Mouse (Mus musculus) hindbrain, embryonic 10.5 days (tissue): ENCODE results near the gene Wipi2. TPM values are rescaled to one million over a fixed set of nuclear protein-coding genes. Genes with fewer than 3 reads are reported as not detected.

ENCODE experiments used
- DNase-seq: peaks from one replicate; pipeline ENCODE4 v3.0.0-alpha.2; 2017; ENCODE audit warnings: low spot score
- H3K27ac ChIP-seq: fragments of 300-500 bp; sonication (generic); 2 replicates; pipeline ENCODE4 v1.5.1; 2016; ENCODE audit warnings: mild to moderate bottlenecking, moderate library complexity
- H3K27me3 ChIP-seq: fragments of 300-500 bp; sonication (generic); 2 replicates; pipeline ENCODE4 v1.6.1; 2016; ENCODE audit warnings: mild to moderate bottlenecking; ENCODE audit not compliant: poor library complexity, insufficient read depth, severe bottlenecking
- H3K36me3 ChIP-seq: fragments of 300-500 bp; sonication (generic); 2 replicates; pipeline ENCODE4 v1.6.1; 2016; ENCODE audit warnings: mild to moderate bottlenecking, moderate library complexity
- H3K4me1 ChIP-seq: fragments of 300-500 bp; sonication (generic); replicated peaks from 2 replicates; pipeline ENCODE4 v1.6.1; 2016; ENCODE audit warnings: mild to moderate bottlenecking
- H3K4me3 ChIP-seq: fragments of 300-500 bp; sonication (generic); 2 replicates; pipeline ENCODE4 v1.5.1; 2016; ENCODE audit warnings: mild to moderate bottlenecking, moderate library complexity
- H3K9me3 ChIP-seq: fragments of 300-500 bp; sonication (generic); 2 replicates; pipeline ENCODE4 v1.6.1; 2016; ENCODE audit warnings: mild to moderate bottlenecking, moderate library complexity
- WGBS: fragments of 180-500 bp; shearing (Covaris S2); methylation state at CpG from one replicate; pipeline ENCODE4 v1.1.7; 2016; 5-methylcytosine and 5-hydroxymethylcytosine counted together
- polyA plus RNA-seq: library from polyadenylated mRNA; unstranded; fragments of >200 nt; fragmentation: Nextera tagmentation; extraction: Ambion mirVana; gene quantifications from 2 replicates; pipeline ENCODE4 v1.2.1, GENCODE M21; 2016

The Wipi2 gene
- polyA plus RNA-seq, 1 experiment from 2014 or later, result 55.6 TPM

GRCm38 (mm10) chr5:142679065-142679464 lies 51.6 kb downstream of the Wipi2 start:
- WGBS, result 93% methylated on average over 1 of the region's 1 CpGs

GRCm38 (mm10) chr5:142681911-142682310 lies 54.4 kb downstream of the Wipi2 start:
- Histone ChIP-seq H3K4me1 (peaks cover 6% of the 10 kb centered on the region; the same call in 1 of the 2 replicates), H3K4me3 (no peak overlapping the region), H3K27ac (no peak overlapping the region), H3K36me3 (no peaks in the 10 kb centered on the region), H3K27me3 (no peaks in the 10 kb centered on the region), H3K9me3 (0 out of 2 replicates have a peak, but pooled peaks cover 5% of the 10 kb centered on the region)
- 88% methylated on average over 3 of the region's 3 CpGs for WGBS
- no peak for DNase-seq

More at GRCm38 (mm10) chr5:142679065-142679464, 51.6 kb downstream of the Wipi2 start:
- 0 out of 2 replicates have a peak, but pooled peaks cover 5% of the 10 kb centered on the region for H3K9me3 ChIP-seq
- no peak for DNase-seq
- H3K4me1 ChIP-seq, result peaks cover 6% of the 10 kb centered on the region; the same call in 1 of the 2 replicates
- no peaks in the 10 kb centered on the region for H3K27me3 ChIP-seq
- no peak overlapping the region for H3K27ac ChIP-seq
- H3K4me3 ChIP-seq, result no peak overlapping the region
- no peaks in the 10 kb centered on the region for H3K36me3 ChIP-seq

- 87% methylated on average over 5 of the region's 5 CpGs for WGBS
Observed at GRCm38 (mm10) chr5:142682529-142682928, 55.0 kb downstream of the Wipi2 start.

GRCm38 (mm10) chr5:142688866-142689265 lies 61.4 kb downstream of the Wipi2 start:
- peaks cover 12% of the 10 kb centered on the region for H3K4me1 ChIP-seq
- H3K27ac ChIP-seq, result no peak overlapping the region
- H3K27me3 ChIP-seq, result peaks cover 3% of the 10 kb centered on the region; the same call in 1 of the 2 replicates
- H3K36me3 ChIP-seq, result no peaks in the 10 kb centered on the region
- DNase-seq, result no peak
- H3K9me3 ChIP-seq, result no peaks in the 10 kb centered on the region
- 58% methylated on average over 6 of the region's 6 CpGs for WGBS
- no peak overlapping the region for H3K4me3 ChIP-seq

More at GRCm38 (mm10) chr5:142682529-142682928, 55.0 kb downstream of the Wipi2 start:
- no peaks in the 10 kb centered on the region for H3K27me3 ChIP-seq
- H3K27ac ChIP-seq, result no peak overlapping the region
- DNase-seq, result no peak
- H3K4me3 ChIP-seq, result no peak overlapping the region
- H3K4me1 ChIP-seq, result peaks cover 6% of the 10 kb centered on the region; the same call in 1 of the 2 replicates
- no peaks in the 10 kb centered on the region for H3K36me3 ChIP-seq
- 0 out of 2 replicates have a peak, but pooled peaks cover 5% of the 10 kb centered on the region for H3K9me3 ChIP-seq

GRCm38 (mm10) chr5:142690343-142690742 lies 62.8 kb downstream of the Wipi2 start:
- WGBS, result 89% methylated on average over 3 of the region's 3 CpGs
- H3K27ac ChIP-seq, result no peak overlapping the region
- H3K27me3 ChIP-seq, result peaks cover 10% of the 10 kb centered on the region; the same call in 1 of the 2 replicates
- H3K36me3 ChIP-seq, result no peaks in the 10 kb centered on the region
- H3K9me3 ChIP-seq, result no peaks in the 10 kb centered on the region
- H3K4me1 ChIP-seq, result peaks cover 17% of the 10 kb centered on the region
- no peak for DNase-seq
- no peak overlapping the region for H3K4me3 ChIP-seq

- Histone ChIP-seq H3K27me3 (peaks cover 10% of the 10 kb centered on the region; the same call in 1 of the 2 replicates), H3K27ac (no peak within 1 kb of the TSS), H3K9me3 (no peaks in the 10 kb centered on the region), H3K36me3 (no peaks in the 10 kb centered on the region), H3K4me1 (peaks cover 19% of the 10 kb centered on the region), H3K4me3 (no peak within 1 kb of the TSS)
- DNase-seq, result no peak
- 66% methylated on average over 14 of the region's 14 CpGs for WGBS
Observed at GRCm38 (mm10) chr5:142692248-142692647, 64.8 kb downstream of the Wipi2 start, which contains the start of gene Slc29a4. Gene Slc29a4 (plus strand): TSS chr5:142692512.

GRCm38 (mm10) chr5:142692971-142693737 lies 65.7 kb downstream of the Wipi2 start:
- no peaks in the 10 kb centered on the region for H3K9me3 ChIP-seq
- no peaks in the 10 kb centered on the region for H3K36me3 ChIP-seq
- H3K4me3 ChIP-seq, result no peak overlapping the region
- H3K4me1 ChIP-seq, result peaks cover 19% of the 10 kb centered on the region
- no peak for DNase-seq
- H3K27me3 ChIP-seq, result peaks cover 10% of the 10 kb centered on the region; the same call in 1 of the 2 replicates
- 74% methylated on average over 12 of the region's 12 CpGs for WGBS
- H3K27ac ChIP-seq, result no peak overlapping the region

GRCm38 (mm10) chr5:142693738-142694430 lies 66.4 kb downstream of the Wipi2 start:
- no peak for DNase-seq
- WGBS, result 64% methylated on average over 8 of the region's 8 CpGs

GRCm38 (mm10) chr5:142694627-142695340 lies 67.3 kb downstream of the Wipi2 start:
- peak; percentile 63 for DNase-seq
- Histone ChIP-seq H3K27ac (peak overlapping the region; percentile 41; the same call in 1 of the 2 replicates), H3K36me3 (no peaks in the 10 kb centered on the region), H3K4me3 (no peak overlapping the region), H3K4me1 (peaks cover 19% of the 10 kb centered on the region), H3K27me3 (peaks cover 8% of the 10 kb centered on the region; the same call in 1 of the 2 replicates), H3K9me3 (no peaks in the 10 kb centered on the region)
- WGBS, result 14% methylated on average over 12 of the region's 12 CpGs

More at GRCm38 (mm10) chr5:142693738-142694430, 66.4 kb downstream of the Wipi2 start:
- no peak overlapping the region for H3K4me3 ChIP-seq
- H3K36me3 ChIP-seq, result no peaks in the 10 kb centered on the region
- peaks cover 10% of the 10 kb centered on the region; the same call in 1 of the 2 replicates for H3K27me3 ChIP-seq
- no peaks in the 10 kb centered on the region for H3K9me3 ChIP-seq
- no peak overlapping the region for H3K27ac ChIP-seq
- peaks cover 19% of the 10 kb centered on the region for H3K4me1 ChIP-seq

GRCm38 (mm10) chr5:142696258-142696657 lies 68.8 kb downstream of the Wipi2 start:
- Histone ChIP-seq H3K9me3 (no peaks in the 10 kb centered on the region), H3K4me1 (peaks cover 24% of the 10 kb centered on the region), H3K4me3 (no peak overlapping the region), H3K27ac (no peak overlapping the region), H3K36me3 (no peaks in the 10 kb centered on the region), H3K27me3 (peaks cover 23% of the 10 kb centered on the region)
- WGBS, result 33% methylated on average over 6 of the region's 6 CpGs
- peak; percentile 29 for DNase-seq

GRCm38 (mm10) chr5:142696865-142697264 lies 69.4 kb downstream of the Wipi2 start:
- peaks cover 30% of the 10 kb centered on the region for H3K4me1 ChIP-seq
- DNase-seq, result no peak
- peaks cover 29% of the 10 kb centered on the region for H3K27me3 ChIP-seq
- WGBS, result 90% methylated on average over 6 of the region's 6 CpGs
- no peak overlapping the region for H3K4me3 ChIP-seq
- no peaks in the 10 kb centered on the region for H3K9me3 ChIP-seq
- H3K36me3 ChIP-seq, result no peaks in the 10 kb centered on the region
- H3K27ac ChIP-seq, result no peak overlapping the region

GRCm38 (mm10) chr5:142697742-142698141 lies 70.2 kb downstream of the Wipi2 start:
- Histone ChIP-seq H3K36me3 (no peaks in the 10 kb centered on the region), H3K4me3 (no peak overlapping the region), H3K9me3 (no peaks in the 10 kb centered on the region), H3K4me1 (peaks cover 34% of the 10 kb centered on the region), H3K27ac (no peak overlapping the region), H3K27me3 (peaks cover 33% of the 10 kb centered on the region)
- no peak for DNase-seq
- 72% methylated on average over 2 of the region's 2 CpGs for WGBS
